ENCODE assay signal across 20 mouse cellular contexts in genomic region chr2:32824778-32825177, GRCm38 (mm10). TPM values are rescaled to one million over a fixed set of nuclear protein-coding genes. Genes with fewer than 3 reads are reported as not detected.
DNase-seq lines count a peak whose midpoint lies in the region; ATAC-seq lines count a peak whose summit lies in the region.
"Had no signal": no experiment of that assay in that cellular context is flagged by ENCODE, and none has a peak within 500 bp of the region (broad histone marks: within the 10 kb centered on the region; RNA-seq: fewer than 3 reads in every experiment).

No protein-coding gene starts in this region.

- peak overlapping the region; percentile 68 for H3K27ac ChIP-seq in forebrain, embryonic 12.5 days
- H3K27ac ChIP-seq in forebrain, embryonic 16.5 days (ENCODE audit: low read length) = no peak overlapping the region
- peak overlapping the region; percentile 64; the same call in 1 of the 2 replicates for H3K27ac ChIP-seq in kidney, embryonic 16.5 days (ENCODE audit: low read length)
- peak overlapping the region; percentile 52; the same call in 1 of the 2 replicates for H3K27ac ChIP-seq in neural tube, embryonic 13.5 days (replicated peaks)
- H3K27ac ChIP-seq: forebrain, embryonic 15.5 days; heart, adult 2 months; heart, embryonic 15.5 days; kidney, postnatal 0 days; limb, embryonic 15.5 days; stomach, embryonic 15.5 days had no signal

- no peak overlapping the region for H3K4me2 ChIP-seq in forebrain, embryonic 12.5 days
- no peak overlapping the region for H3K4me2 ChIP-seq in forebrain, embryonic 16.5 days (ENCODE audit: low read length)
- H3K4me2 ChIP-seq in kidney, embryonic 16.5 days (replicated peaks; ENCODE audit: low read depth, low read length) = no peak overlapping the region
- H3K4me2 ChIP-seq in neural tube, embryonic 13.5 days = no peak overlapping the region
- H3K4me2 ChIP-seq: forebrain, embryonic 15.5 days; heart, embryonic 15.5 days; limb, embryonic 15.5 days; stomach, embryonic 15.5 days had no signal

- H3K9me3 ChIP-seq in forebrain, embryonic 12.5 days = no peaks in the 10 kb centered on the region
- no peaks in the 10 kb centered on the region for H3K9me3 ChIP-seq in forebrain, embryonic 16.5 days (ENCODE audit: control insufficient read depth, low read length)
- H3K9me3 ChIP-seq in kidney, embryonic 16.5 days (ENCODE audit: low read length) = no peaks in the 10 kb centered on the region
- no peaks in the 10 kb centered on the region for H3K9me3 ChIP-seq in neural tube, embryonic 13.5 days
- H3K9me3 ChIP-seq: forebrain, embryonic 15.5 days; heart, embryonic 15.5 days; limb, embryonic 15.5 days; stomach, embryonic 15.5 days had no signal

- WGBS in forebrain, embryonic 12.5 days = 100% methylated on average over 1 of the region's 1 CpGs
- WGBS in forebrain, embryonic 16.5 days = 100% methylated on average over 1 of the region's 1 CpGs
- 79% methylated on average over 1 of the region's 1 CpGs for WGBS in kidney, embryonic 16.5 days
- 88% methylated on average over 1 of the region's 1 CpGs for WGBS in neural tube, embryonic 13.5 days

- H3K36me3 ChIP-seq in forebrain, embryonic 12.5 days (replicated peaks) = no peaks in the 10 kb centered on the region
- 0 out of 2 replicates have a peak, but pooled peaks cover 1% of the 10 kb centered on the region for H3K36me3 ChIP-seq in forebrain, embryonic 16.5 days (ENCODE audit: control insufficient read depth, insufficient read depth)
- no peaks in the 10 kb centered on the region for H3K36me3 ChIP-seq in kidney, embryonic 16.5 days (ENCODE audit: insufficient read depth, low read length)
- peaks cover 18% of the 10 kb centered on the region; the same call in 1 of the 2 replicates for H3K36me3 ChIP-seq in neural tube, embryonic 13.5 days
- H3K36me3 ChIP-seq: heart, embryonic 15.5 days; limb, embryonic 15.5 days; stomach, embryonic 15.5 days had no signal

- H3K4me3 ChIP-seq in forebrain, embryonic 12.5 days (replicated peaks) = no peak overlapping the region
- H3K4me3 ChIP-seq in forebrain, embryonic 16.5 days (replicated peaks; ENCODE audit: low read length) = no peak overlapping the region
- no peak overlapping the region for H3K4me3 ChIP-seq in kidney, embryonic 16.5 days (ENCODE audit: low read length)
- H3K4me3 ChIP-seq in neural tube, embryonic 13.5 days = no peak overlapping the region
- H3K4me3 ChIP-seq: forebrain, embryonic 15.5 days; heart, adult 2 months; heart, embryonic 15.5 days; limb, embryonic 15.5 days; stomach, embryonic 15.5 days had no signal

- no peak for DNase-seq in kidney, adult 18-20 months
- no peak for DNase-seq in neural tube, embryonic 10.5 days (ENCODE audit: extremely low spot score, low spot score)
- DNase-seq in layer of hippocampus, adult 9-11 months = no peak
- DNase-seq in ovary, postnatal 10 days (ENCODE audit: low spot score) = no peak
- DNase-seq: adrenal gland, postnatal 36 days; cerebellum, adult 18-20 months; cerebellum, postnatal 36 days; gastrocnemius, postnatal 25 days; heart, adult 2 months; layer of hippocampus, postnatal 36 days; thymus, adult 2 months had no signal

- H3K9ac ChIP-seq in forebrain, embryonic 12.5 days = no peak overlapping the region
- no peak overlapping the region for H3K9ac ChIP-seq in forebrain, embryonic 16.5 days (replicated peaks; ENCODE audit: low read depth, low read length)
- no peak overlapping the region for H3K9ac ChIP-seq in kidney, embryonic 16.5 days (replicated peaks; ENCODE audit: low read length)
- no peak overlapping the region; the same call in 1 of the 2 replicates for H3K9ac ChIP-seq in neural tube, embryonic 13.5 days
- H3K9ac ChIP-seq: forebrain, embryonic 15.5 days; heart, embryonic 15.5 days; limb, embryonic 15.5 days; stomach, embryonic 15.5 days had no signal

- no peak for ATAC-seq in forebrain, embryonic 12.5 days (ENCODE audit: low FRiP score)
- ATAC-seq in forebrain, embryonic 16.5 days = no peak
- no peak for ATAC-seq in kidney, embryonic 16.5 days (ENCODE audit: low FRiP score, low TSS enrichment)
- no peak for ATAC-seq in neural tube, embryonic 13.5 days (ENCODE audit: low read depth)
- ATAC-seq: forebrain, embryonic 15.5 days had no signal

- no peaks in the 10 kb centered on the region for H3K27me3 ChIP-seq in forebrain, embryonic 12.5 days
- H3K27me3 ChIP-seq in forebrain, embryonic 16.5 days (replicated peaks; ENCODE audit: control insufficient read depth, insufficient read depth, low read length) = no peaks in the 10 kb centered on the region
- no peaks in the 10 kb centered on the region for H3K27me3 ChIP-seq in kidney, embryonic 16.5 days (ENCODE audit: insufficient read depth, low read length)
- H3K27me3 ChIP-seq in neural tube, embryonic 13.5 days = no peaks in the 10 kb centered on the region
- H3K27me3 ChIP-seq: forebrain, embryonic 15.5 days; heart, embryonic 15.5 days; limb, embryonic 15.5 days; stomach, embryonic 15.5 days had no signal

- H3K4me1 ChIP-seq in forebrain, embryonic 12.5 days = peaks cover 22% of the 10 kb centered on the region
- H3K4me1 ChIP-seq in forebrain, embryonic 16.5 days (replicated peaks; ENCODE audit: control insufficient read depth, insufficient read depth, low read length) = peaks cover 6% of the 10 kb centered on the region
- H3K4me1 ChIP-seq in kidney, embryonic 16.5 days (ENCODE audit: insufficient read depth, low read length) = peaks cover 18% of the 10 kb centered on the region
- H3K4me1 ChIP-seq in neural tube, embryonic 13.5 days (replicated peaks) = peaks cover 21% of the 10 kb centered on the region
- H3K4me1 ChIP-seq: limb, embryonic 15.5 days had no signal

RNA-seq across cellular contexts. Expression of gene Stxbp1, which starts 22.3 kb away (rescaled TPM):
- polyA plus RNA-seq in forebrain, embryonic 12.5 days (2016; fragmentation: Nextera tagmentation; extraction: Ambion mirVana) = 68.5 and 73.5 TPM in 2 replicates
- polyA plus RNA-seq in forebrain, embryonic 16.5 days (2015; fragmentation: Nextera tagmentation; extraction: Ambion mirVana) = 227 and 251 TPM in 2 replicates
- polyA plus RNA-seq in kidney, embryonic 16.5 days (2015; fragmentation: Nextera tagmentation; extraction: Ambion mirVana) = 19.6 and 22.3 TPM in 2 replicates
- polyA plus RNA-seq in neural tube, embryonic 13.5 days (2015; fragmentation: Nextera tagmentation; extraction: Ambion mirVana) = 192 and 198 TPM in 2 replicates

RNA-seq across cellular contexts. Expression of gene Cfap157, which starts 40.5 kb away (rescaled TPM):
- 0.15 and 0.45 TPM in 2 replicates for polyA plus RNA-seq in forebrain, embryonic 12.5 days (2016; fragmentation: Nextera tagmentation; extraction: Ambion mirVana)
- 0.58 and 0.66 TPM in 2 replicates for polyA plus RNA-seq in forebrain, embryonic 16.5 days (2015; fragmentation: Nextera tagmentation; extraction: Ambion mirVana)
- 0.29 and 0.32 TPM in 2 replicates for polyA plus RNA-seq in kidney, embryonic 16.5 days (2015; fragmentation: Nextera tagmentation; extraction: Ambion mirVana)
- 0.84 and 1.3 TPM in 2 replicates for polyA plus RNA-seq in neural tube, embryonic 13.5 days (2015; fragmentation: Nextera tagmentation; extraction: Ambion mirVana)

RNA-seq across cellular contexts. Expression of gene Ptrh1, which starts 49.2 kb away (rescaled TPM):
- 3.9 and 5.3 TPM in 2 replicates for polyA plus RNA-seq in forebrain, embryonic 12.5 days (2016; fragmentation: Nextera tagmentation; extraction: Ambion mirVana)
- polyA plus RNA-seq in forebrain, embryonic 16.5 days (2015; fragmentation: Nextera tagmentation; extraction: Ambion mirVana) = 5.4 and 6.9 TPM in 2 replicates
- polyA plus RNA-seq in kidney, embryonic 16.5 days (2015; fragmentation: Nextera tagmentation; extraction: Ambion mirVana) = 6.1 and 6.8 TPM in 2 replicates
- polyA plus RNA-seq in neural tube, embryonic 13.5 days (2015; fragmentation: Nextera tagmentation; extraction: Ambion mirVana) = 5.5 and 6.6 TPM in 2 replicates

RNA-seq across cellular contexts. Expression of gene Ttc16, which starts 49.3 kb away (rescaled TPM):
- polyA plus RNA-seq in forebrain, embryonic 12.5 days (2016; fragmentation: Nextera tagmentation; extraction: Ambion mirVana) = 0.46 and 0.67 TPM in 2 replicates
- polyA plus RNA-seq in forebrain, embryonic 16.5 days (2015; fragmentation: Nextera tagmentation; extraction: Ambion mirVana) = 0.41 and 0.62 TPM in 2 replicates
- 0.21 and 0.29 TPM in 2 replicates for polyA plus RNA-seq in kidney, embryonic 16.5 days (2015; fragmentation: Nextera tagmentation; extraction: Ambion mirVana)
- 0.24 and 0.26 TPM in 2 replicates for polyA plus RNA-seq in neural tube, embryonic 13.5 days (2015; fragmentation: Nextera tagmentation; extraction: Ambion mirVana)

RNA-seq across cellular contexts. Expression of gene Fam129b, which starts 51.1 kb away (rescaled TPM):
- polyA plus RNA-seq in forebrain, embryonic 12.5 days (2016; fragmentation: Nextera tagmentation; extraction: Ambion mirVana) = 24.6 and 27.3 TPM in 2 replicates
- 36.4 and 41.1 TPM in 2 replicates for polyA plus RNA-seq in forebrain, embryonic 16.5 days (2015; fragmentation: Nextera tagmentation; extraction: Ambion mirVana)
- 54.4 and 56.2 TPM in 2 replicates for polyA plus RNA-seq in kidney, embryonic 16.5 days (2015; fragmentation: Nextera tagmentation; extraction: Ambion mirVana)
- 35.9 and 37.3 TPM in 2 replicates for polyA plus RNA-seq in neural tube, embryonic 13.5 days (2015; fragmentation: Nextera tagmentation; extraction: Ambion mirVana)
